Mouse (Mus musculus): ENCODE measurements around the gene Neurod4.

The Neurod4 gene

GRCm38 (mm10) chr10:130238318-130239209 is 41.5 kb downstream of the Neurod4 start:
- DNase-seq (ENCODE audit: low read depth): no peak

GRCm38 (mm10) chr10:130234576-130234975 is 45.5 kb downstream of the Neurod4 start:
- no peak for DNase-seq (ENCODE audit: low read depth)

- DNase-seq (ENCODE audit: low read depth): no peak
Measured at GRCm38 (mm10) chr10:130232117-130232516, 47.9 kb downstream of the Neurod4 start.

- peak; percentile 65 for DNase-seq (ENCODE audit: low read depth)
Measured at GRCm38 (mm10) chr10:130229584-130229983, 50.5 kb downstream of the Neurod4 start.

- peak; percentile 79 for DNase-seq (ENCODE audit: low read depth)
Measured at GRCm38 (mm10) chr10:130228246-130228645, 51.8 kb downstream of the Neurod4 start.

- DNase-seq (ENCODE audit: low read depth): no peak
Measured at GRCm38 (mm10) chr10:130225034-130225433, 55.0 kb downstream of the Neurod4 start.
